Mouse (Mus musculus) lung, postnatal 0 days (tissue): Measurements from ENCODE around the gene Ubox5.

Experiments used
- CTCF ChIP-seq: IDR thresholded peaks from 2 replicates; pipeline ENCODE4 v1.5.1; 2016; ENCODE audit warnings: antibody characterized with exemption, mild to moderate bottlenecking
- EP300 ChIP-seq: IDR thresholded peaks from 2 replicates; pipeline ENCODE4 v1.6.1; 2016; ENCODE audit warnings: antibody characterized with exemption, mild to moderate bottlenecking, control low read depth

DNA sequence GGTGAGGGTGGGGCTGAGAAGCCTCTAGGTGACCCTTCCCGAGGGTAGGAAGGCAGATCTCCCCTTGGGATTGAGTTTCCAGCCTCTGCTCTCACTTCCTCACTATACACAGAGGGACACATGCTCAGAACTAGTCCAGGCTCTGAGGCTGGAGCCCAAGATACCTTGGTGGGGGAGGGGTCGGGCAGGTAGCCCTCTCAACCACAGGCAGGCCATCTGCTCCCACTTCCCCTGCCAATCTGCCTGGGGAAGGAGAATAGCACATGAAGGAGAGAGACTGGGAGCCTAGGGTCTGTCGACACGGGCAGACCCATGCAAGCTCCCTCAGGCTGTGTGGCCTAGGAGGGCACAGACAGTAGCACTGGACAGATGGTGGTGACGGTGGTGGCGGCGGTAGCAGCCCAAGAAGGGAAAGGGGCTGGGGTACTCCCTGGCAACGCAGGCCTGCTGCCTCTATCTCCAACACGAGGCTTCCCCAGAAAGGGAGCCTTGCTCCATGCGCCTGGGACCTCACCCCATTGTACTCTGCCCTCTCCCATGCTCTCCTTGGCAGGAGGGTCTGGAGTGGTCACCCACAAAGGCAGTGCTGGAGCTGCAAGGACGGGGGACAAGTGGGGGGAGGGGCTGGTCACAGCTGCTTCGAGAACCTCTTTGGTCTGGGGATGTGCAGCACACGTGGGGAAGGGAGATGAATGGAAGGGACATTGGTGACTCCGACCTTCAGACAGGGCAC, 4.3 kb upstream of the Ubox5 start:
- no peak for TF ChIP-seq CTCF
- no peak for TF ChIP-seq EP300
